Mouse (Mus musculus): ENCODE results near the gene Cdk6.

DNA sequence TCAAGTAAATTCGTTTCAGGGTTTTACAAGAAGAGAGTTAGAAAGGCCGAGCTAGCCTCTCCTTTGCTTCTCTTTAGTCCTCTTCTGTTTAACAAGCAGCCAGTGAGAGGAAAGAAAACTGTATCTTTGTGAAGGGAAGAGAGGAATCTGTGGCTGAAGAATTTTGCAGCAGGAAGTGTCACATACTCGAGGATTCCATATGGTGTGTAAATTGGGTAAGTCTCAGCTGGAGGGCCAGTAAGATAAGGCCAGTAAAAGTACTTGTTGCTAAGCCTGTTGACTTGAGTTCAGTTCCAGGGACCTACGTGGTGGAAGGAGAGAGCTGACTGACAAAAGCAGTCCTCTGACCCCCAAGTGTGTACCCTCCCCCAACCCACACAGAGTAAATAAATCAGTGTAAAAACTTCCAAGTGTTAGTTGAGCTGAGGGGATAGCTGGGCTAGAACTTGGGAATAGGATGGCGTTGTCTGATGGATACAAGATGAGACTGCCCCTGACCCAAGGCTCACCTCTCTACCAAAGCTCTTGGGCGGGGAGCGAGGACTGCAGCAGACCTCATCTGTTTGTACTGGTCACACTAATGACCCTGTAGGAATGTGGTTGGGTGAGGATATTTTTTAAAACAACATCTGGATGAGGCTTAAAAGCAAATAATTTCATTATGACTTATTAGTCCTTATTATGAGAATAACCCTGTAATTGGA lies 145.4 kb downstream of the Cdk6 start:
- TF ChIP-seq CTCF (IDR thresholded peaks at IDR 0.05; ENCODE audit: insufficient read depth, low read depth, low read length) (no peak), POLR2A (IDR thresholded peaks at IDR 0.05; ENCODE audit: insufficient read depth, low read depth, low read length) (no peak)

Data from olfactory bulb, adult 2 months (tissue).